Mouse (Mus musculus) embryo, embryonic 10.5 days (tissue): ENCODE results near the gene Caly.

Experiments
- DNase-seq: peaks from one replicate; pipeline ENCODE4 v3.0.0-alpha.2; 2015; ENCODE audit warnings: low spot score

The Caly gene

GRCm38 (mm10) chr7:140037171-140037555, 45.2 kb downstream of the Caly start:
- DNase-seq: no peak

GRCm38 (mm10) chr7:140036281-140037170, 45.8 kb downstream of the Caly start, which contains the start of the genes Zfp511 and Tubgcp2:
TSS of gene Zfp511 (plus strand) at chr7:140036391.
TSS of gene Tubgcp2 (minus strand) at chr7:140036669.
- DNase-seq: peak; percentile 99

DNA sequence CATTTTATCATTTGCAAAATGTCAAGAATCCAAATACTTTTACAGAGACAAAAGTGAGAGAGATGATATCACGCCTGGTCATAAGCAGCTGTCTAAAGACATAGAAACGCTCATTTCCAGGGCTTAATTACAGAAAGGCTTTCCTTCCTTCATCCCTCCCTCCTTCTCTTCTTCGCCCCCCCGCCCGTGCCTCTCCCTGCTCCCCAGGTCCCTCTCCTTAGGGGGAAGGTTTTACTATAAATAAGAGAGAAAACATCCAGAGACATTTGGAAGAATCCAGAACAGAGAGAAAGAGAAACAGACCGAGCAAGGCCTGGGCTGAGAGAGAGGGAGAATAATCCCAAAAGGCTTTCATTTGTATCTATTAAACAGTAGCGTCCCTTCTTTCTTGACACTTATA, 46.9 kb downstream of the Caly start:
- DNase-seq: no peak

- DNase-seq: no peak
Measured at GRCm38 (mm10) chr7:140033386-140033785, 49.0 kb downstream of the Caly start.

GRCm38 (mm10) chr7:140032366-140032765, 50.0 kb downstream of the Caly start:
- no peak for DNase-seq

GRCm38 (mm10) chr7:140031771-140032170, 50.6 kb downstream of the Caly start:
- no peak for DNase-seq
